Mouse (Mus musculus) thymus, postnatal 0 days (tissue): ENCODE data around the gene Tbc1d22a. TPM values are rescaled to one million over a fixed set of nuclear protein-coding genes. Genes with fewer than 3 reads are reported as not detected.
A peak's percentile ranks its signal among the peaks of the same experiment; 100 is the strongest.
"Not testable (repeated sequence)": the region's sequence is repeated elsewhere in the genome, so short reads cannot be mapped to it uniquely, and the experiment has no call there.

ENCODE experiments used
- DNase-seq: peaks from one replicate; pipeline ENCODE4 v3.0.0-alpha.2; 2015; ENCODE audit warnings: low spot score
- polyA plus RNA-seq: library from polyadenylated mRNA; unstranded; fragments of >200 nt; fragmentation: Nextera tagmentation; extraction: Ambion mirVana; gene quantifications from 2 replicates; pipeline ENCODE4 v1.2.1, GENCODE M21; 2015

The Tbc1d22a gene
- 19.8 and 21.0 TPM in 2 replicates for polyA plus RNA-seq

DNA sequence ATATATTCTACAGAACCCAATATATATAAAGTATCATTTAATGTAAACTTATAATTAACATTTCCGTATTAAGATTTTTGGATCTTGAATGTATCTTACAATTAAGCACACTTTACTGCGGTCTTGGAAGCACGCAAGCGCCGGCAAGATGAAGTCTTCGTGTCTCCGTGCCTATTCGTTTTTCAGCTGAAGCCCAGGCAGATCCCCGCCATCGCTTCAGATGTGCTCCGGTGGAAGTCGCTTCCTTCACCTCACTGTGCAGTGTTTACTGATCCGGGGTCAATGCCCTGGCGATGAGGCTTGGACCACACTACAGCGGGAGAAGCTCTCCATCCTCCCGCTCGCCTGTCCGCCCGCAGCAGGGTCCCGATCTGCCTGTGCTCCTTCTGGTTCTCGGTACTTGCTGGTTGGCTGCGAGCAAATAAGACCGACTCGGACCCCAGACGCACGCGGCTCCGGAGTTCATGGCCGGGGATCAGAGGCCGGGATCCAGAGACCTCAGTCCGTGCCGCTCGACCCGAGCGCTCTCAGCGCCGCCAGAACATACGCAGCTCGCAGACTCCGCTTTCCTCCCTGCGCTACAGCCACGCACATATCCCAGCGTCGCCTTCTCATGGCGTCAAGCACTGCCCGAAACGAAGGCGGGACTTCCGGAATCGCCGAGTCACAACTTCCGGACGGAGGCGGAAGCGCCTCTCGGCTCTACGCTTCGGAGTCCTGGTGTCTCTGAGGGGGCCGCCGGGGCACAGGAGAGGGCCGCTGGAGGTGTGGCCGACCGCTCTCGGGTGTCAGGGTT, at the start of gene Tbc1d22a:
TSS of gene Tbc1d22a (plus strand) at position 707 of the 796 bp plus-strand sequence.
- DNase-seq: peak; percentile 95

- DNase-seq: peak; percentile 1
These were observed 49.4 kb upstream of the Tbc1d22a start for GRCm38 (mm10) chr15:86164718-86165345.

GRCm38 (mm10) chr15:86165811-86166590, 48.3 kb upstream of the Tbc1d22a start:
- DNase-seq: peak; percentile 1

- DNase-seq: no peak
These were observed 47.1 kb upstream of the Tbc1d22a start for GRCm38 (mm10) chr15:86167032-86167655.

DNA sequence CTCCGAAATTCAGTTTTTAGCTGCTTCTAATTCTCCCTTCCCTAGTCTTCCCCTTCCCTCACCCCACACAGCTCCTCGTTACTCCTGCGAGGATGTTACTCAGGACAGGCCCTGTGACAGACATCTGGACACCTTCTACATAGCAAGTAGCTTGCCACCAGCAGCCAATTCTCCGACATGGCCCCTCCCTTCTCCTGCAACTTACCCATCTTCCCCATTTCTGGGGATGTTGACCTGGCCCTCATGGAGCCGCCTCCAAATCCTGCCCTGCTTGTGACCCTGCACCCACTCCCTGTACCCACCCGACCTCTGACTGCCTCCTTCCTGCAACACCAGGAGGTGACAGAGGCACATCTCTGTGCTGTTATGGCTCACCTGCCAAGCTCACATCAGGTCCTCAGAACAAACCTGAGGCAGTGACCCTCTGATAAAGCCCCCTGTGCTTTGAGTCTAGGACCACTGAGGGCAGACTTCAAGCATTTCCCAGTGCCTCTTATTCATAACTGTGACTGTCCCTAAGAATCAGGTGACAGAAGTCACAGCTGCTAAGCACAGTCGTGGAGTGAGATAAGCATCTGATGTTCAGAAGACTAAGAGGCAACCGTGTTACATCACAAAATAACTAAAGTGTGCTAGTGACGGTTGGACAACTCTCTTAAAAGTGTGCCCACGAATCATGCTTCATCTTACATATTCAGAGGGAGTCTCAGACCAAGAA, 46.3 kb upstream of the Tbc1d22a start:
- peak; percentile 75 for DNase-seq

GRCm38 (mm10) chr15:86168505-86168867, 45.8 kb upstream of the Tbc1d22a start:
- DNase-seq: no peak

DNA sequence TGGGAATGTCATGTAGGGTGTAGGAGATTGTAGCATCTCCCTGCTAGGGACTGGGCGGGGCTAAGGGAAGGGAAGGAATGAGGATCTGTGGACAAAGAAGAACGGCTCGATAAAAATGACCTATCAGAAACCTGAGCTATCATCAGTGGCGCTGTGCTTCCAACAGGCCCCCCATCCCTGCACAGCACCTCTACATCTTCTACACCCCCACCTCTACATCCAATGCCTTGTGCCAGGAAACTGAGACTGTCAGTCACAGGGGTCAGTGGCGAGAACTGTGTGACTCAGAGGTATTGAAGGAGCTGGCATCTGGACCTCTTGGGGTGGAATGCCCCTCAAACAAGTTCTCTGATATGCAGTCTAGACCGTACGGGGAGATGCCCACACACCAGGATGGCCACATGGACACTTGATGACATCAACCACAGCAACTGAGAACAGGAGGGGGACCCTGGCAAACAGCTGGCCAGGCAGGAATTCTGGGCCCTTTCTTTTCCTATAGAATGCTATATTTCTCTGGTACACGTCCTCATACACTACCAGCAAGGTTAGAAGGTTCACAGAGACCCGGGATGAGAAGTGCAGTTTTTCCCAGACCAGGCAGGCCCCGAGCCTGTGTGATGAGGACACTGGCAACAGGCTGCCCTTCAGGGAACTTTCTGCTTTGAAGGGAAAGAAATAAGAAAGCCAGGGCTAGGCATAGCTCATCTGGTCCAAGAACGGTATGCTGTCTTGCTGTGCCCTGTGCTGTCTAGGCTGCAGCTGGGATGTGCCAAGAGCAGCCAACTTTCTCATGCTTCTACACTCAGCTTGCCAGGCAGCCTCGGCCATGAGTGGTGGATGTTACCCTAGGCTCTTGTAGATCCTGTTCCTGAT, 45.1 kb upstream of the Tbc1d22a start:
- no peak for DNase-seq

DNA sequence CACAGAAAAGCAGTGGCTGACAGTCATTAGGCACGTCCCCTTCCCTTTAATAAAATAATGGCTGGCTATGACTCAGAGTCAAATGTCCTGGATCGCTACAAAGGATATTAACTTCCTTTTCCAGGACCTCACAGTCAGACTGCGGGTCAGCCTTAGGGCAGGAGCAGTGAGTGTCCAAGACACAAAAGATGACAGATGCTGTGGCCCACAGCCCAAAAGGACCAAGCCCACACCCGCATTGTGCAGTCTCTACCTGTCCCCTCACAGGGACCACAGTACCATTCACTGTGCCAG, 44.5 kb upstream of the Tbc1d22a start:
- no peak for DNase-seq

- peak; percentile 72 for DNase-seq
These were observed 42.9 kb upstream of the Tbc1d22a start for GRCm38 (mm10) chr15:86171316-86171715.

GRCm38 (mm10) chr15:86172124-86172523, 42.1 kb upstream of the Tbc1d22a start:
- DNase-seq: no peak

- peak; percentile 46 for DNase-seq
These were observed 41.7 kb upstream of the Tbc1d22a start for GRCm38 (mm10) chr15:86172526-86172925.

- DNase-seq: peak; percentile 81
These were observed 40.9 kb upstream of the Tbc1d22a start for GRCm38 (mm10) chr15:86173136-86173985.

GRCm38 (mm10) chr15:86175253-86176050, 38.8 kb upstream of the Tbc1d22a start:
- DNase-seq: peak; percentile 73

- DNase-seq: no peak
These were observed 38.1 kb upstream of the Tbc1d22a start for GRCm38 (mm10) chr15:86176166-86176565.

GRCm38 (mm10) chr15:86176771-86177702, 37.2 kb upstream of the Tbc1d22a start:
- DNase-seq: no peak

GRCm38 (mm10) chr15:86177703-86178251, 36.5 kb upstream of the Tbc1d22a start:
- not testable (repeated sequence) for DNase-seq

- DNase-seq: no peak
These were observed 35.7 kb upstream of the Tbc1d22a start for GRCm38 (mm10) chr15:86178594-86178993.
